Mouse (Mus musculus): ENCODE data around the gene Ncln.

Gene Ncln

DNA sequence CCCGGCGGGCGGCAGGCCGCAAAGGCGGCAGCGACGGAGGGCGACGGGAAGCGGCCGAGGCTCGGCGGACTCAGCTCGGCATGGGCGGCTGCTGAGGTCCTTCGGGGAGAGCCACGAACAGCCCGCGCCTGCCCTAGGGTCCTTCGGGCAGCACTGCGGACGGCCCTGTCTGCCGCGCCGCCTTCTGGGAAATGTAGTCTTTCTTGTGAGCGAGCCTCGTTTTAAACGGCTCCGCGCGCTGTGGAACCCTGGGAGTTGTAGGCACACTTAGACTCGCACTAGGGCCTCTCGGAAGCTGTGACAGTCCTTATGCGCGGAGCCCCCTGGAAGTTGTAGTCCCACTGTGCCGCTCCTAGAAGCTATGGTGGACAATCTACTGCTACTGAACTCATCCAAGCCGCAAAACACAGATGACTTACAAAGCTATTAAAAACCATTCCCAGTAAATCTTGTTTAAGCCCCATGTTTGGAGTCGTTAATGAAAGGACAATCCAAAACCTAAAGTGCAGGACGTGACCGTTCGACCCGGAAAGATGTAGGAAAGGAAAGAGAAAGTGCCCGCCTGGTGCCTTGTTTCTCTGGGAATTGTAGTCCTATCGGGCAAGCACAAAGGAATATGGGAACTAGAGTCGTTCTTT is at the start of gene Ncln:
Ncln (minus strand) TSS at position 129 of the 638 bp plus-strand sequence.
- peak; percentile 99 for DNase-seq (ENCODE audit: low spot score in 2 of 2)

DNA sequence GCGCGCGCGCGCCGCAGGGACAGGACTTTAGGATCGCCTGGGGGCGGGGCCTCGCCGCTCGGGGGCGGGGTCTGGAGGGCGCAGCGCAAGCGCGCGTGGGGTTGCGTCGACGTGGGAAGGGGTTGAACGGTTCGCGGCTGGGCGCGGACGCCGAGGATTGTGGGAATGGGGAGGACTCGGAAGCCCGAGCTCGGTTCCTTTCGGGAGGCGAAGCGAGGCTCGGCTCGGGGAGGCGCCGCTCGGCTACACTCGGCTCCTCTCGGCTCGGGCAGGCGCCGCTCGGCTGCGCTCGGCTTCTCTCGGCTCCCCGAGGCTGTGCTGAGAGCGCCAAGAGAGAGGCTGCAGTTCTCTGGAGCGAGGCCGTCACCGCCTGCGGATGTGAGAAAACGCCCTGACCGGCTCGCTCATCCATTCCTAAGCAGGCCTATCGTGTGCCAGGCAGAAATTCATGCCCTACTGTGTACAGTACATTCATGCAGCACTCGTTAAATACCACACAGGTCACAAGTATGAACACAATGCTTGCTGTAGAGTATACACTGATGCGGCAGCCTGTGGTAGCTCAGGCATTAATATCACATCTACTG is 49.1 kb upstream of the Ncln start, which contains the start of gene Gna11:
Gna11 (minus strand) TSS at position 30 of the 587 bp plus-strand sequence.
- DNase-seq (ENCODE audit: low spot score in 2 of 2): peak; percentile 98 to 99

DNA sequence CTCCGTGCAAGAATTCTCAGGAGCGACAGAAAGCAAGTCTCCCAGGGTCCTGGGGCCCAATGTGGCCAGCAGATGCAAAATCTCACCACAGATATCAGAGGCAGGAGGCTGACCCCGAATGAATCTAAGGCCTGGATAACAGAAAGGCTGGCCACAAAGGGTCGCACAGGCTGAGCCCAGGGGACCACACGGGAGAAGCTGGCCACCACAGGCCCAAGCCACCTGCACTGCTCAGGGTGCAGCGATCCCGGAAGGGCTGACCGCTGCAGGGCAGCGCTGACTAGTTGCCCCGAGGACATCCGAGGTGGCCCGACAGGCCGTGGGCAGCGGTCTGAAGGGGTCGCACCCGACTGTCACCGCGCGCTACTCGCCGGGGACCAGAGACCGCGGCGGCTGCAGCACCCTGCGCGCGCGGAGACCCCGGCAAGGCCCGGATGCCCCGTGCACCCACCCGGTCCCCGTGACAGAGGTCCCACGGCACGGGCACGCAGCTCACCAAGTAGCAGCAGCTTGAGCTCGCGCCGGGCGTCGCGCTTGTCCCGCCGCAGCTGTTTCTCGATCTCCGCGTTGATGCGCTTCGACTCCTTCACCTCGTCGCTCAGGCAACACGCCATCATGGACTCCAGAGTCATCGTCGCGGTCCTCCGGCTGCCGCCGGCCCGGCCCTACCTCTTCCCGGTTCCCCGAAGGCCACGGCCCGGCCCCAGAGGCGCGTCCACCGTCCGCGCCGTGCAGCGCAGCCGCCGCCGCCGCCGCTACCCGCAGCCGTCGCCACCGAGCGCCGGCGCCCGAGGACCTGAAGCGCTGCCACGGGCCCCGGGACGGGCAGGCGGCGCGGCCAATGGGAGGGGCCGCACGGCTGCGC is 48.3 kb upstream of the Ncln start:
- no peak for DNase-seq (ENCODE audit: low spot score in 2 of 2)

DNA sequence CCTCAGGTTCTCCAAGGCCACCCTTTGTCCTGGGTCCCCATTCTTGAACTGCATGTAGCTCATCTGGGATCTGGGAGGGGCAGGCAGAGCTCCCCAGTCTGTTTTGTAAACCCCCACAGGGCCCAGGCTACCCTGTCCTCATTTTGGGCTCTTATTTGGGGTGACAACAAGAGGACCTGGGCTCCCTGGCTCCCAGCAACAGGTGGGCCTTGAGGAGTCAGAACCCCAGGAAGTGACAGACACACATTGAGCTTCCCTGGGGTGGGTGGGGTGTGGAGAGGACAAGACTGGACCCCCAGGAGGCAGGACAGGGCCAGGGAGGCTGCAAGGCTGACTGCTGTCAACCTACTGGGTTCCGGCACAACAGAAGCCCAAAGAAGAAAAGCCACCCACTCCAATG is 47.4 kb upstream of the Ncln start:
- no peak for DNase-seq (ENCODE audit: low spot score in 2 of 2)

DNA sequence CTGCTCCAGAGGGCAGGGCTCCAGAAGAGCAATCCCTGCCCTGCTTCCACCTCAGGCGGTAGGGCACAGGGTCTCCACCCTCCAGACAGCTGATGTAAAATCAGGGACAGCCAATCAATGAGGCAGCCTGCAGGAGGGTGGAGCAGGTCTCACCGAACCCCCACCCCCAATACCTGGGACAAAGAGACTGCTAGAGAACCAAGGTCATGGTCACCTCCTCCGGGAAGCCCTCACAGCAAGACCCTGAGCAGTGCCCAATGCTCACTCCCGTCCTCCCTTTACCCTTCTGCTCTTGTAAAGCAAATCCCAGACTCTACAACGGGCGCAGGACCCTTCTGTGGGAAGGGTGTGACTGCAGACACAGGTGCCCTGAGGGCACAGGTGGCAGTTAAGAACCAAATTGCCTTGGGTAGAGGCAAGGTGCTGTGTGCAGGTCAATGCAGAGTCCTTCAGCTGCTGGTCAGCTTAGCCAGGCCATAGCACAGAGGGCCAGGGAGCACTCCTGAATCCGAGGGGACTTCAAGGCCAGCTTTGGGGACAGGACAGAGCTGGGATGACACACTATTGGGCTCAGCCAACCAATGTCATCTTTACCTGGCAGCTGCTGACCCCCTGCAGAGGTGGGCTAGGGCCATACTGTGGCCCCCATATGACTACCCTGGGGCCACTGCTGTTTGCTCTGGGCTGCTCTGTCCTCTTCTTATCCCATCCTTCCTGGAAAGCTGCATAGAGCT is 46.7 kb upstream of the Ncln start:
- no peak for DNase-seq (ENCODE audit: low spot score in 2 of 2)

DNA sequence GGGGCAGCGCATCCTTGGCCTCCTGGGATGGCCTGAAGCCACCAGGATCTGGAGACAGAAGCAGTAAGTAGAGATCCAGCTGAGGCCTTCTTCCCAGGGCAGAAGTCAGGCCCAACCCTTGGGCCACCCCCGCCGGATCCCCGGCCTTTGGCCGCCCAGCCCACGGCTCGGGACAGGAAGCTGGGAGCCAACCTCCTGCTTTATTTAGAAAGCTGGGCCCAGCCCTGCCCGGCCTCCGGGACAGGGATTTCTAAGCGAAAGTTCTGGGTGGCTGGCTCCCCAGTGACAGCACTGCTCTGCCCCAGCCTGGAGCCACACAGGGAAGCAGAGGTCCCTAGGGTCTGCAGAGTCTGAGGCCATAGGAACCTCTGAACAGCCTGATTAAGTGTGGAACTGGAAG is 45.6 kb upstream of the Ncln start:
- DNase-seq (ENCODE audit: low spot score in 2 of 2): no peak

DNA sequence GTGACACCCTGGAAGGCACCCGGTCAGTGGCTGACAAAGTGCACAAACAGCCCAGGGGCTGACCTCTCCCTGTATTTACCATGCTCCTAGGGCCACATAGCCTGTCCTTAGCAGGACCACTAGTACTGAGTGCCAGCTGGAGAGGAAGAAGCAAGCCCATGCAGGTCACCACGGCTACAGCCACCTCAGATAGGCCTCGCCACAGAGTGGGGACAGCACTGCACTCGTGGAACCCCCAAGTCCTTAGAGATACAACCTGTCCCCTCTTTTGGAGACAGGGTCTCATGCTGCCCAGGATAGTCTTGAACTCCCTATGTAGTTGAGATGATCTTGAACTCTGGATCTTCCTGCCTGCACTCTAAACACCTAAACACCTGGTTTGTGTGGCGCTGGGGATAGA is 45.2 kb upstream of the Ncln start:
- no peak for DNase-seq (ENCODE audit: low spot score in 2 of 2)

DNA sequence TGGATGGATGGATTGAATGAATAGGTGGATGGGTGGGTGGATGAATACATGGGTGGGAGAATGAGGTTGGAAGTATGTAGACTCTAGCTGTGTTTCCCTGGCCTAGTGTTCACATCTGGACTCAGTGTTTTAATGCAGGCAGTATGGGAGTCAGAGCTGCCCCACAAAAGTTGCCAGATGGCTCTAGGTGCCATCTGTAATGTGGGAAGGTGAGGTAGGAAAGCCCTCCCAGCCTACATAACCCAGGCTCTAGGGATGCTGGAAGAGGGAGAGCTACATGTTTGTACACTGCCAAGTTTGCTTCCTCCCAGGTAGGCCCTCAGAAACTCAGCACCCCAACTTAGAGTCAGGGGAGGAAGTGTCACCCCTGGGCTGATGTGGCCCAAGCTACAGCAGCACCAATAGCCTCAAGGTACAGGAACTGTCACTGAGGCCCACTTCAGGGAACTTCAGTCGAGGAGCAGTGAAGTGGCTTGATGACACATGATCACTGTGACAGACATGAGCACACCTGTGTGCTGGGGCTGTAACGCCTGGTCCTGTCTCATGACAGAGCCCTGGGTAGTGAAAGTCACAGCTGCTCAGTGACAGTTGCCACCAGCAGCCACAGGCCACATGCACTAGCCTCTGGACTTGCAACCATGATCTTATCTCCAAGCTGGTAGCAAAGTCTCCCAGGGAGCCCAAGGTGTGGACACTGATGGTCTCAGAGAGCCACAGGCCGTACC is 42.3 kb upstream of the Ncln start:
- no peak for DNase-seq (ENCODE audit: low spot score in 2 of 2)

DNA sequence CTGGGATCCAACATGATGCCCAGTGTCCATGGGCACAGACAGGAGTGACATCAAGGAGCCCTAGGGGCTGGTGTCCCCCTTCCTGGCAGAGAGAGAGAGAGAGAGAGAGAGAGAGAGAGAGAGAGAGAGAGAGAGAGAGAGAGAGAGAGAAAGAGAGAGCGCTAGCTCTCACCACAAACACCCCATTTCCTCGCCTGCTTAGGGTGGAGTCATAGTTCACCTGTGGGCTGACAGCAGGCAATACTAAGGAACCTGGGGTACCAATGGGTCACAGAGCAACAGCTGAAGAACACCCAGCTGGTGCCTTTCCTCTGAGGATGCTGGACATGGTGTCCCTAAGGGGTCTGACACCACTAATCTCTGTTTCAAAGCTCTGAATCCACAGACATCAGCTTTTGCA is 41.2 kb upstream of the Ncln start:
- no peak for DNase-seq (ENCODE audit: low spot score in 2 of 2)

DNA sequence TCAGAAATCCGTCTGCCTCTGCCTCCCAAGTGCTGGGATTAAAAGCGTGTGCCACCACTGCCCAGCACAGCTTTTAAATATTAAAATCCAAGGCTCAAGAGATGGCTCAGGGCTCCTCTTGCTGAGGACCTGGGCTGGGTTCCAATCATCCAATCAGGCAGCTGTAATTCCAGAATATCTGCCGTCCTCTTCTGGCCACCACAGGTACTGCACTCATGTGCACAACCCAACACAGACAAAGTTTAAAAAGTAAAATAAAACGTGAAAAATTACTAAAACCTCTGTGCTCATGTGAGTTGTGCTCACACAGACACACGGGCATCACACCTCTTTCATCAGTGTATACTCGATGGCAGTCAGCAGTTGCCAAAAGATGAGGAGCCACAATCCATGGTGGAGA is 40.5 kb upstream of the Ncln start:
- no peak for DNase-seq (ENCODE audit: low spot score in 2 of 2)

DNA sequence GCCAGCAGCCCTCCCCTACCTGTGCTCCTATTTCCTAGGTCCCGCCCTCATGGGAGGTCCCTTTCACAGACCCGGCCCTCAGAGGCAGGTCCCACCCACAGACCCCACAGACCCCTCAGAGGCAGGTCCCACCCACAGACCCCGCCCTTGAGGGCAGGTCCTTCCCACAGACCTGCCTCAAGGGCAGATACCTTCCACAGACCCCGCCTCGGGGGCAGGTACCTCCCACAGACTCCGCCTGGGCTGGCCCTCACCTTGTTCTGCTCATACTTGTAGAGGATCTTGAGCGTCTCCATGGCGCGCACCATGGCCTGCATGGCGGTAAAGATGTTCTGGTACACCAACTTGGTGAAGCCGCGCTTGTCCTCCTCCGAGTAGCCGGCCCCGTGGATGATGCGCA is 38.6 kb upstream of the Ncln start:
- DNase-seq (ENCODE audit: low spot score in 2 of 2): no peak

DNA sequence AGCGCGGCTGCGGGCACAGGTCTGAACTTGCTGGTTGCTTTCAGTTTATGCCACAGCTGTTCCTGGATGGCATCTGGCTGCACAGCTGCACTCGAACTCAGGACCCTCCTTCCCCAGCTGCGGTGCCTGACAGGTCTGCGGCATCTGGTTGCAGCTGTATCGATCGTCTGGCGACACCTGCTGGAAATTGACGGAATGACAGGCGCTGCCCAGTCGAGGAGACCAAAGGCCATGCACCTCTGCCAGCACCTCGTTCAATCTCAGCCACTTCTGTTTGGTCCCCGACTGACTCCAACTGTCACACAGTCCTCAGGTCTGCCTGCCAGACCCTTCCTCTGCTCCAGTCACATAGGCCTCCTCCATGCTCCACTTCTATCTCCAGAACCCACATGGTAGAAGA is 30.6 kb upstream of the Ncln start:
- peak in 1 of 2 experiments; percentile 38 for DNase-seq (ENCODE audit: low spot score in 2 of 2)

DNA sequence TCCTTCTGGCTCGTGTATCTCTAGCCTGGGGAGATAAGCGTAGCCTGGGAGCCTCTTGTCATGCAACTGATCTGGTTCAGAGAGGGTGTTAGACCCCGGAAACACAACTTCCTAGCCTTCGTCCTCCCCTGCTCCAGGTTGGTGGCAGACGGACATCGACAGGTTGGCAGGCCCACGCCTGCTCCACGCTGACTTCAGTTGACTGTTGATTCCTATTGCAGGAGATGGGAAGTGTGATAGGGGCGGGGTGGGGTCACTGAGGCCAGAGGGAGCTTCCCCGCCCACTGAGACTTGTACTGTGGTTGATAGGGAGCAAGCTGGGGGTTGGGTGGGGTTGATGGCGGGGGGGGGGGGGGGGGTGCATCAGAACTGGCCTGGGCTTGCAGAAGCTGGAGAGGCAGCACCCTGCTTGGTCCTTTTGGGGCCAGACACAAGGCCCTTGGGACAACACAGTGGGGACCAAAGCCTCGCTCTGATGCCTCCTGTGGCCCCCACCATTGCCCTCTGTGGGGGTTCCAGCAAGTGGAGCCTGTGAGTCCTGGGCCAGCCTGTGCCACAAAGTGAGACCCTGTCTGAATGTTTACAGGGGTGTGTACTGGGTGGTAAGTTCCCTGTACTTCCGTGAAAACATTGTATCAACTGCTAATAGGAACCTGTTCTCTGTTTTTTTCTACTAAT is 29.0 kb upstream of the Ncln start:
- DNase-seq (ENCODE audit: low spot score in 2 of 2): no peak

DNA sequence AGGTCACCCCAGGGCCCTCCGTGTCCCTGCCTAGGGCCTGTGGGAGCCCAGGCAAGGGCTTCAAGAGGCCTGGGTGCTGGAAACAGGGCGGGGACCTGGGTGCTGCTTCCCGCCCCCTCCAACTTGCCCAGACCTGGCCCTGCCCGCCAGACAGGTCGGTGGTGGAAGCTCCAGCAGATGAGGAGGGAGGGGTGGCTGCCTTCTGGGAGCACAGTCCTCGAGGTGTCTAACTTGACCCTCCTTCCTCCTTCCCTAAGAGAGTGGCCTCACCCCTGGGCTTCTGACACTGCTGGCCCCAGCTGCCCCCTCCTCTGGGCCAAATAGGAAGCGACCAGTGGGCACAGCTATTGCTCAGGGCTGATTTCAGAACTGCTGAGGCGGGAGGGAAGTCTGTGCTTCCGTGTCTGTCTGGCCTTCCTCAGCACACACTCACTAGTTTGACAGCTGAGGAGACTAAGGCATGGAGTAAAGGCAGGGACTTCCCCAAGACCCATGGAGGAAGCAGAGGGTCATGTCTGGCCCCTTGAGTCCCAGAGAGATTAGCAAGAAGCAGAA is 27.9 kb upstream of the Ncln start, which contains the start of gene Gna15:
Gna15 (minus strand) TSS at position 175 of the 555 bp plus-strand sequence.
- no peak for DNase-seq (ENCODE audit: low spot score in 2 of 2)

DNA sequence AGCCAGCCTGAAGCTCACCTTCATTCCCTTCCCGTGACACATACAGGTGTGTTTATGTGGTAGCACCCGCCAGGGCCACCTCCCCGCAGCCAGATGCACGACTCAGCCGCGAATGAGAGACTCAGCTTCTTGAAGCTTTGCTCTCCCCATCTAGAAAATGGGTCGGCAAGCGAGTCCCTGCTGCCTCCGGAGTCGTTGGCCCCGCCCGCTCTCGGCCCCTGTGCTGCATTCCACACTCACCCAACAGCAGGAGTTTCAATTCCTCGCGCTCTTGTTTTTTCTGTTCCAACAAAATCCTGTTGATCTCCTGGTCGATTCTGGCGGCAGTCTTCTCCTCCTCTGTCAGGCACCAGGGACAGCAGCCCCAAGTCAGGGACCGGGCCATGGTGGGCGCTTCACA is 27.4 kb upstream of the Ncln start:
- DNase-seq (ENCODE audit: low spot score in 2 of 2): no peak

DNA sequence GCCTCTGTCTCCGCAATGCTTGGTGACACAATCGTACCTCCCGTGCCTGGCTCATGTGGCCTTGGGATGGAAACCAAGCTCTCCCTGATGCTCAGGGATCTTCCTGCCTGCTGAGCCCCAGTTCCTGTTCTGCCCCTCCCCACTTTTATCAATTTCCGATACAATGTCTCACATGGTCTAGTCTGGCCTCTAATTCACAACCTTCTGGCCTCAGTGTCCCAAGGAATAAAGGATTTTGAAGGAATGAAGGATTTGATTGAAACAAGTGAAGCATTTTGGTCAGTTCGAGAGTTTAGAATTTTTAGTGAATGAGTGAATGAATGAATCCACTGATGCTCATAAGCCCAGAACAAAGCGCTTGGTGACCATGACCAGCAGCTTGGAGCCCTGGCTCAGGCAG is 26.9 kb upstream of the Ncln start:
- no peak for DNase-seq (ENCODE audit: low spot score in 2 of 2)

DNA sequence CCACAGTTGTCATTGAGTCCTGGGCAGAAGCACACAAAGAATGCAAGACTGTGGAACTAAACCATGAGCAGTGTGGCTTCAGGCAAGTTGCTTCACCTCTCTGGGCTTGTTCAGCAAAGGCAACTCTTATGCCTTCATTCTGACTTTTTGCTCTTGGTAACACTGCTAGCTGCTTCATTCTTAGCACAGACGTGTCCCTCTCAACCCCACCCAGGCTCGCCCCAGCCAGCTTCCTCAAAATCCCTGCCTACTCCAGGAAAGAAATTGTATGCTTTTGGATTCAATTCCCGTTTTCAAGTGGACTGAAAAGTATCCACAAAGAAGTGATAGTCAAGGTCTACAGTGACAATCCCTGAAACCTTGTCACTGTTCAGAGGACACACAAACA is 23.8 kb upstream of the Ncln start:
- no peak for DNase-seq (ENCODE audit: low spot score in 2 of 2)

DNA sequence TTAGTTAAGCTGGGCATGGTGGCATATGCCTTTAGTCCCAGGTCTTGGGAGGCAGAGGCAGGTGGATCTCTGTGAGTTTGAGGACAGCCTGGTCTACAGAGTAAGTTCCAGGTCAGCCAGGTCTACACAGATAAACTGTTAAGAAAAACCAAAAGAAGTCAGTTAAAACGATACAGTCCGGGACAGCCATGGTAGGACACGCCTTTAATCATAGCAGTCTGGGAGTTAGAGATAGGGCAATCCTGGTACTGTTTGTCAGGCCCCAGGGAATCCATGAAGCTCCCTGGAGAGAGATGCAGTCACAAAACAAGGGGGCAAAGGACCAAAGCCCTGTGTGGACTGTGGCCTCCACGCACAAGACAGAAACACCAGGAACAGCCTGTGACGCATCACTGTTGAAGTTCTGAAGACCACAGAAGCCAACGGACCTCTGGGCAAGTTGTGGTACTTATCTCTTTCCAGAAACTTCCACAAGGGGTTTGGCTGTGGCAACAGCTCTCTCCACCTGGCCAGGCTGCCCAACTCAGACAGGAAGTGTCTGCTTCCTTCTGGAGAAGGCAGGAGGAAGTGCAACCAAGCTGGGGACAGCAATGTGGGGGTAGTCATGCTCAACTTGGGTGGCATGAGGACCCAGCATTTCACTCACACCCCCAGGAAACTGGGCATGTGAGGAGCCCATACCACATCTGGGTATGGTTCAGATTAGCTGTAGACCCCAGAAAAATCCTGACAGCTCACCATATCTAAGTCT is 23.2 kb upstream of the Ncln start:
- no peak for DNase-seq (ENCODE audit: low spot score in 2 of 2)

DNA sequence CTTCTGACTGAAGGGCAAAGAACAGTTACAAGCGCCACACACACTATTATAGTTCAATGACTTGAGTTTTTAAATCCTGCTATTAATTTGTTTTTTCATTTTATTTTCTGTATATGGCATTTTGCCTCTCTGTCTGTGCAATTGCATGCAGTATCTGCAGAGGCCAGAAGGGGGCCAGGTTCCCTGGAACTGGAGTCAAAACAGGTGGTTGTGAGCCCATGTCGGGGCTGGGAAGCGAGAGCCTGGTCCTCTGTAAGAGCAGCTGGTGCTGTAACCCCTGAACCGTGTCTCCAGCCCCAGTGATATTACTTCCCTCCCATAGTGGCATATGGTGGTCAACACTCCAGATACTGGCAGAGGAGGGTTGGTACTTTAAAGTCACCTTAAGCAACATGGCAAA is 22.4 kb upstream of the Ncln start:
- no peak for DNase-seq (ENCODE audit: low spot score in 2 of 2)

DNA sequence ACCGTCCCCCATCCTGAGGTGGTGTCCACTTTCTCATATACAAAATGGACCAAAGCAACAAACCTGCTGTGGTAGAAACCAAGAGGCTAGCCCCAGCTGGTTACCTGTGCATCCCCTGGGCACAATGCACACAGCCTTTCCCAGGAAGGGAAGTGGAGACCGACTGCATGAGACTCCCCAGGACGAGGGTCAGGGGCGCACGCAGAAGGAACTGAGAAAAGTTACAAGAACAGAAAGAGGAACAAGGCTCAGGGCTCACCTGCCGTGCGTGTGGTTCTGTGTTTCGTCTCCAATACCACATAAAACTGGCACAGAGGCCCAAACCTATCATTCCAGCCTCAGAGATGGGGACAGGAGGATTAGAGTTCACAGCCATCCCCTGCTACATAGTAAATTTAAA is 21.0 kb upstream of the Ncln start:
- DNase-seq (ENCODE audit: low spot score in 2 of 2): no peak
